In genomic region chr6:140646892-140647291, GRCm38 (mm10) we compare ENCODE assay signal across 12 mouse cellular contexts. TPM values are rescaled to one million over a fixed set of nuclear protein-coding genes. Genes with fewer than 3 reads are reported as not detected.
DNase-seq lines count a peak whose midpoint lies in the region; ATAC-seq and TF ChIP-seq lines count a peak whose summit lies in the region.
"Had no signal": no experiment of that assay in that cellular context is flagged by ENCODE, and none has a peak within 500 bp of the region (broad histone marks: within the 10 kb centered on the region; RNA-seq: fewer than 3 reads in every experiment).

No protein-coding gene starts in this region.

- 85% methylated on average over 6 of the region's 6 CpGs for WGBS in forebrain, embryonic 16.5 days
- WGBS in forebrain, embryonic 14.5 days: 81% methylated on average over 6 of the region's 6 CpGs
- WGBS in kidney, postnatal 0 days: 61% methylated on average over 6 of the region's 6 CpGs

- ATAC-seq in forebrain, embryonic 16.5 days: peak; percentile 40; the same call in 1 of the 2 replicates
- no peak for ATAC-seq in forebrain, embryonic 14.5 days
- peak; percentile 61 for ATAC-seq in kidney, postnatal 0 days (replicated peaks; ENCODE audit: low FRiP score, low read depth)
- no peak for ATAC-seq in activated CD4-positive, CD25-positive, alpha-beta regulatory T cell, adult 4 months

- no peak overlapping the region for H3K27ac ChIP-seq in forebrain, embryonic 16.5 days (ENCODE audit: low read length)
- H3K27ac ChIP-seq in forebrain, embryonic 14.5 days (ENCODE audit: low read depth, low read length): no peak overlapping the region
- no peak overlapping the region for H3K27ac ChIP-seq in kidney, postnatal 0 days
- H3K27ac ChIP-seq: layer of hippocampus, adult 2 months; limb, embryonic 15.5 days had no signal

- peaks cover 11% of the 10 kb centered on the region for H3K36me3 ChIP-seq in forebrain, embryonic 16.5 days (ENCODE audit: control insufficient read depth, insufficient read depth)
- H3K36me3 ChIP-seq in forebrain, embryonic 14.5 days (ENCODE audit: control insufficient read depth, insufficient read depth, low read length): peaks cover 62% of the 10 kb centered on the region
- H3K36me3 ChIP-seq in kidney, postnatal 0 days (ENCODE audit: insufficient read depth, low read length): peaks cover 30% of the 10 kb centered on the region; the same call in 1 of the 2 replicates

- H3K4me2 ChIP-seq in forebrain, embryonic 16.5 days (ENCODE audit: low read length): no peak overlapping the region
- H3K4me2 ChIP-seq in forebrain, embryonic 14.5 days (ENCODE audit: low read length): no peak overlapping the region
- no peak overlapping the region for H3K4me2 ChIP-seq in kidney, postnatal 0 days (ENCODE audit: low read length)
- H3K4me2 ChIP-seq: limb, embryonic 15.5 days had no signal

- no peaks in the 10 kb centered on the region for H3K4me1 ChIP-seq in forebrain, embryonic 16.5 days (replicated peaks; ENCODE audit: control insufficient read depth, insufficient read depth, low read length)
- no peaks in the 10 kb centered on the region for H3K4me1 ChIP-seq in forebrain, embryonic 14.5 days (ENCODE audit: control insufficient read depth, insufficient read depth, low read length)
- no peaks in the 10 kb centered on the region for H3K4me1 ChIP-seq in kidney, postnatal 0 days (replicated peaks; ENCODE audit: insufficient read depth, low read length)
- H3K4me1 ChIP-seq: limb, embryonic 15.5 days had no signal

- no peak for DNase-seq in forebrain, embryonic 14.5 days (ENCODE audit: low spot score)
- no peak for DNase-seq in kidney, postnatal 0 days (ENCODE audit: low spot score)
- DNase-seq in kidney, adult 11 months: no peak
- DNase-seq in kidney, postnatal 36 days: peak; percentile 19 to 30
- peak; percentile 47 for DNase-seq in lung, postnatal 25 days (ENCODE audit: low spot score)
- DNase-seq in layer of hippocampus, adult 8-10 months (ENCODE audit: low spot score in 2 of 2): no peak
- DNase-seq: cerebellum, postnatal 25 days; right cerebral cortex, adult 18-20 months had no signal

- H3K9me3 ChIP-seq in forebrain, embryonic 16.5 days (ENCODE audit: control insufficient read depth, low read length): no peaks in the 10 kb centered on the region
- no peaks in the 10 kb centered on the region for H3K9me3 ChIP-seq in forebrain, embryonic 14.5 days (replicated peaks; ENCODE audit: control insufficient read depth, low read length)
- H3K9me3 ChIP-seq in kidney, postnatal 0 days (replicated peaks; ENCODE audit: low read length): no peaks in the 10 kb centered on the region
- H3K9me3 ChIP-seq: limb, embryonic 15.5 days had no signal

- no peak for TF ChIP-seq CTCF in kidney, postnatal 0 days (IDR thresholded peaks at IDR 0.05; ENCODE audit: low read depth)

- H3K9ac ChIP-seq in forebrain, embryonic 16.5 days (replicated peaks; ENCODE audit: low read depth, low read length): no peak overlapping the region
- no peak overlapping the region for H3K9ac ChIP-seq in forebrain, embryonic 14.5 days (ENCODE audit: low read length)
- H3K9ac ChIP-seq in kidney, postnatal 0 days (ENCODE audit: low read depth, low read length): no peak overlapping the region
- H3K9ac ChIP-seq: limb, embryonic 15.5 days had no signal

- H3K27me3 ChIP-seq in forebrain, embryonic 16.5 days (replicated peaks; ENCODE audit: control insufficient read depth, insufficient read depth, low read length): no peaks in the 10 kb centered on the region
- no peaks in the 10 kb centered on the region for H3K27me3 ChIP-seq in forebrain, embryonic 14.5 days (replicated peaks; ENCODE audit: control insufficient read depth, insufficient read depth, low read length)
- no peaks in the 10 kb centered on the region for H3K27me3 ChIP-seq in kidney, postnatal 0 days (ENCODE audit: insufficient read depth, low read length)
- H3K27me3 ChIP-seq: limb, embryonic 15.5 days had no signal

- no peak overlapping the region for H3K4me3 ChIP-seq in forebrain, embryonic 16.5 days (replicated peaks; ENCODE audit: low read length)
- no peak overlapping the region for H3K4me3 ChIP-seq in forebrain, embryonic 14.5 days (ENCODE audit: low read depth, low read length)
- no peak overlapping the region for H3K4me3 ChIP-seq in kidney, postnatal 0 days (replicated peaks; ENCODE audit: low read depth, low read length)
- H3K4me3 ChIP-seq: layer of hippocampus, adult 2 months; limb, embryonic 15.5 days had no signal

RNA-seq across cellular contexts. Expression of gene Aebp2, which starts 24.4 kb away (rescaled TPM):
- 6.5 TPM in 2 replicates for polyA plus RNA-seq in forebrain, embryonic 16.5 days (2015; fragmentation: Nextera tagmentation; extraction: Ambion mirVana)
- polyA plus RNA-seq in forebrain, embryonic 14.5 days (2014; fragmentation: Nextera tagmentation; extraction: Ambion mirVana): 7.7 and 8.4 TPM in 2 replicates
- 13.0 and 13.9 TPM in 2 replicates for polyA plus RNA-seq in kidney, postnatal 0 days (2015; fragmentation: Nextera tagmentation; extraction: Ambion mirVana)
- polyA plus RNA-seq in activated CD4-positive, CD25-positive, alpha-beta regulatory T cell, adult 4 months (2017; shearing (Covaris generic)): 10 to 100 TPM; 32.1 to 38.6 TPM
- total RNA-seq in layer of hippocampus, adult 8-10 months (2022): 10 to 100 TPM; 55.9 to 69.3 (median 63.7) TPM

Comparison
In these comparisons a context has a peak if more than half of its experiments do, and no peak if none do; other contexts are left out.
1. ATAC-seq: peak in forebrain, embryonic 16.5 days (single experiment) and kidney, postnatal 0 days (single experiment); none in forebrain, embryonic 14.5 days (single experiment) and activated CD4-positive, CD25-positive, alpha-beta regulatory T cell, adult 4 months (single experiment).
2. DNase-seq: peak in kidney, postnatal 36 days (2 of 2) and lung, postnatal 25 days (single experiment); none in forebrain, embryonic 14.5 days (single experiment), kidney, postnatal 0 days (single experiment), kidney, adult 11 months (single experiment) and layer of hippocampus, adult 8-10 months (0 of 2).